Mouse (Mus musculus) neural tube, embryonic 12.5 days (tissue): ENCODE results near the gene Astn2. TPM values are rescaled to one million over a fixed set of nuclear protein-coding genes. Genes with fewer than 3 reads are reported as not detected.

Experiments
- ATAC-seq: fragments of 200-750 bp; cut with Nextera tagmentation; 2 replicates; pipeline ENCODE4 v1.8.0; 2017; ENCODE audit warnings: low read depth, mild to moderate bottlenecking, moderate TSS enrichment, moderate library complexity; ENCODE audit not compliant: low FRiP score
- H3K27ac ChIP-seq: fragments of 300-500 bp; sonication (generic); 2 replicates; pipeline ENCODE4 v1.5.1; 2016
- H3K27me3 ChIP-seq: fragments of 300-500 bp; sonication (generic); replicated peaks from 2 replicates; pipeline ENCODE4 v1.6.1; 2016; ENCODE audit warnings: mild to moderate bottlenecking
- H3K36me3 ChIP-seq: fragments of 300-500 bp; sonication (generic); 2 replicates; pipeline ENCODE4 v1.6.1; 2016; ENCODE audit warnings: mild to moderate bottlenecking
- H3K4me1 ChIP-seq: fragments of 300-500 bp; sonication (generic); 2 replicates; pipeline ENCODE4 v1.6.1; 2016
- H3K4me2 ChIP-seq: fragments of 300-500 bp; sonication (generic); replicated peaks from 2 replicates; pipeline ENCODE4 v1.6.1; 2016; ENCODE audit warnings: mild to moderate bottlenecking
- H3K4me3 ChIP-seq: fragments of 300-500 bp; sonication (generic); 2 replicates; pipeline ENCODE4 v1.5.1; 2016
- H3K9ac ChIP-seq: fragments of 300-500 bp; sonication (generic); 2 replicates; pipeline ENCODE4 v1.6.1; 2016; ENCODE audit warnings: mild to moderate bottlenecking
- H3K9me3 ChIP-seq: fragments of 300-500 bp; sonication (generic); 2 replicates; pipeline ENCODE4 v1.6.1; 2016; ENCODE audit warnings: mild to moderate bottlenecking
- WGBS: fragments of 180-500 bp; shearing (Covaris S2); methylation state at CpG from one replicate; pipeline ENCODE4 v1.1.7; 2016; 5-methylcytosine and 5-hydroxymethylcytosine counted together
- polyA plus RNA-seq: library from polyadenylated mRNA; unstranded; fragments of >200 nt; fragmentation: Nextera tagmentation; extraction: Ambion mirVana; gene quantifications from 2 replicates; pipeline ENCODE4 v1.2.1, GENCODE M21; 2016

Astn2 gene
- polyA plus RNA-seq, 1 experiment from 2014 or later = 1.9 TPM

DNA sequence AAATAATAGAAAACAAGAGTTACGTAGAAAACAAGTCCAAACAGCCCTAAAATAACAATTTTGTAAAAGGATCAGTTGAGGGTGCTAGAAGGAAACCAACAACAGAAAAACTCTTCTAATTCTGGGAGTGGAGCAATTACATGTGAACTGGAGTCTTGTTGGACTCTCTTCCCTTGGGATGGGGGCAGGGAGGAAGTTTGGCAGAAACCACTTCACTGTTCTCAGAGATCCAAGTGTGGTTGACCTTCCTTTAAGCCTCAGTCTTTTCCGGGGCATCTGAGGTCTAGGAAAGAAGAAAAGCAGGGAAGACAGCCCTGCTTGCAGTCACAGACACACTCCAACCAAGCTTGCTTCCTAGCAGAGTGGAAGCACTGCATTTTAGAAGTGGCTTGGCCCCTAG, 896.3 kb downstream of the Astn2 start:
- Histone ChIP-seq H3K36me3 (no peaks in the 10 kb centered on the region), H3K4me3 (no peak overlapping the region), H3K27me3 (no peaks in the 10 kb centered on the region), H3K27ac (no peak overlapping the region), H3K9ac (no peak overlapping the region), H3K4me1 (no peaks in the 10 kb centered on the region), H3K9me3 (no peaks in the 10 kb centered on the region), H3K4me2 (no peak overlapping the region)
- ATAC-seq = no peak
- 74% methylated on average over 2 of the region's 2 CpGs for WGBS

DNA sequence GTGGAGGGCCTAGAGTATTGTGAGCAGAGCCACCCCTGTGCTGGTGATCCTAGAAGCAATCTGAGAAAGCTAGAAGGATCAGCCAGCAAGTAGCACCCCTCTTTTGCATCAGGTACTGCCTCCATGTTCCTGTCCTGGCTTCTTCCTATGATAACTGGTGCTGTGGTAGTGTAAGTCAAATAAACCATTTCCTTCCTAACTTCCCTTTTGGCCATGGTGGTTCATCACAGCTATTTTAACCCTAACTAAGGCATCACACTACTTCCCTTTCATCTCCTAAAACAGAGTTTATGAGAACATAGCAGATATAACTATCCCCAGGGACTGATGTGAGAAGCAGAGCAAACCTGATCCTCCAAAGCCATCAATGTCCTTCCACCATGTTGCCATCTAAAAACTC, 897.5 kb downstream of the Astn2 start:
- no peaks in the 10 kb centered on the region for H3K27me3 ChIP-seq
- H3K4me3 ChIP-seq = no peak overlapping the region
- H3K27ac ChIP-seq = no peak overlapping the region
- no peaks in the 10 kb centered on the region for H3K4me1 ChIP-seq
- no peak for ATAC-seq
- no peak overlapping the region for H3K9ac ChIP-seq
- H3K9me3 ChIP-seq = no peaks in the 10 kb centered on the region
- no peak overlapping the region for H3K4me2 ChIP-seq
- H3K36me3 ChIP-seq = no peaks in the 10 kb centered on the region

DNA sequence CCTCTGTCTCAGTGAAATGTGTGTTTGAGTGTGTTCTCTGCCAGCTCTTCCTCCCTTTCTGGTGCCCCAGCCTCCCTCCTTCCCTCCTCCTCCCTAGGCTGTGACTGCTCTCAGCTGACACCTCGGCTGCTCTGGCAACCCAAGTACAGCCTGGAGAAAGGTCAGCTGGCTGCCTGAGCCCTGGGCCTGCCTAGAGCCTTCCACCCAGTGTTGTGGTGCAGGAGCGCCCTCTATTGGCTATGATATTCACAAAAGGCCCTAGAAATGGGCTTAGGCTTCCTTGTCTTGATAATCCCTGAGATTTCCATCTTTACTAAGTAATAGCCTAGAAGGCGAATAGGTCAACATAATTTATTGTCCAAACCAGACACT, 908.0 kb downstream of the Astn2 start:
- no peak overlapping the region for H3K9ac ChIP-seq
- H3K9me3 ChIP-seq = no peaks in the 10 kb centered on the region
- H3K4me3 ChIP-seq = no peak overlapping the region
- ATAC-seq = peak; percentile 98
- H3K27me3 ChIP-seq = no peaks in the 10 kb centered on the region
- H3K36me3 ChIP-seq = no peaks in the 10 kb centered on the region
- no peak overlapping the region for H3K27ac ChIP-seq
- WGBS = 10% methylated on average over 3 of the region's 3 CpGs
- H3K4me1 ChIP-seq = no peaks in the 10 kb centered on the region
- no peak overlapping the region for H3K4me2 ChIP-seq

DNA sequence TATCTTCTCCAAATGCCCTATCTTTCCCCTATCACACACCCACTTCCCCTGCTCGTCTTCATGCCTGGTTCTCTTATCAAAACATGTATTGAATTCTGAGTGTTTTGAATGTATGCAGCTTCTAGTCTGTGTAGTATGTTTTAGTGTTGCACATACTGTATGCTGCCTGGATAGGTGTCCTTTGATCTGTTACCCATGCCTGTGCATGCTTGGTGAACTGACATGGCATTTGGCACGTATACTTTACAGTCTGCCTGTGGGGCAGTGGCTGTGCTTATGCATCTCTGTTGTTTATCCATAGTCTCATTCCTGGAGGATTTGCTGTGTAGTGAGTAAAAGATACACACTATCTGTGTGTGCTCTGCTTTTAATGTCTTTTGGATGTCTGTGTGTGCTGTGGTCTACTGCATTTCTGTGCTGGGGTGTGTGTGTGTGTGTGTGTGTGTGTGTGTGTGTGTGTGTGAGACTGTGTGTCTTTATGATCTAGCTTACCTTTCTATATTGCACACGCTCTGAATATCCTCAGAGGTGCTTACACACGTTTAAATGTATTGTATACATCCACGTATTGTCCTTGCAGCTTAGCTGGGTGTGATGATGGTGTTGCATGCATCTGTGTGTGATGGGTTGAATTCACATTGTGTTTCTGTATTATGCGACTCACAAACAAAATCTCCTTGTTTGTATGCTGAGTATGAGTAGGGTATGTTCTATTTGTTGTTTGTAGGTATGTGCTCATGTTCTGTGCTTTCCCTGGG, 908.5 kb downstream of the Astn2 start:
- Histone ChIP-seq H3K27me3 (no peaks in the 10 kb centered on the region), H3K9ac (no peak overlapping the region), H3K4me1 (no peaks in the 10 kb centered on the region), H3K36me3 (no peaks in the 10 kb centered on the region), H3K4me3 (no peak overlapping the region), H3K27ac (no peak overlapping the region), H3K4me2 (no peak overlapping the region), H3K9me3 (no peaks in the 10 kb centered on the region)
- peak; percentile 46 for ATAC-seq
- WGBS = 77% methylated on average over 6 of the region's 6 CpGs

DNA sequence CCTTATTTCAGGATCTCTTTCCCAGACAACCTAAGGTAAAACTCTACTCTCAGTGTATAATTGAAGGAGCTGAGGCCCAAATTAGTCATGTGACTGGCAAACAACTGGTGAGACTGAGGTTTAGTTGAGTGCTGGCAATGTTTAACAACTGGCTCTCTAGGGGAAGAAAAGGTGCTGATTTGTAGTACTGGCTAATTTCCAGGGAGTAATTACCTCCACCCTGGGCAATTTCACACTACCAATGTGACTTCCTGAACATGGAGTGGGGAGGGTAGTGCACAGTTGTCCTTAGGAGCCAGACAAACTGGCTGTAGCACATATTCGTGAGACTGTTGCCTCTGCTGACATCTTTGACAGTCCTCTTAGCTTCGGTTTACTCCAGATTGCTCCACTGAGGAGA, 912.9 kb downstream of the Astn2 start:
- ATAC-seq = no peak

DNA sequence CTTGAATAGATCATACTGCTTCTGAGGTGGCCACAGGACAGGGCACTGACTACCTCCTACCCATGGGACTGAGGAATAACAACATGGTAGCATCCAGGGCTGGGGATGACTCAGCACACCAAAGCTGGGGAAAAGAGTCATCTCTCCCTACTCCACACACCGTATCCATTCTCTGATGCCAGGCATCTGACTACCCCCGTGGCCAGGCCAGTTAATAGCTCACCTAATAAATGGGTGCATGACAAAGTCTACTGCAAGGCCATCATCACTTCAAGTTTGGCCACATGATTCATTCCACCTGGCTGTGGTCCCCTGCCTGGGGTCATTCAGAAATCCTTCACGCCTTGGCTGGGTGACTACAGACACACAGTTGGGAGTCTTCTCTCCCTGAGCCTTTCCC, 914.7 kb downstream of the Astn2 start:
- H3K36me3 ChIP-seq = no peaks in the 10 kb centered on the region
- no peak overlapping the region for H3K9ac ChIP-seq
- 83% methylated on average over 3 of the region's 3 CpGs for WGBS
- H3K27me3 ChIP-seq = no peaks in the 10 kb centered on the region
- H3K4me1 ChIP-seq = no peaks in the 10 kb centered on the region
- no peak for ATAC-seq
- no peak overlapping the region for H3K4me2 ChIP-seq
- no peaks in the 10 kb centered on the region for H3K9me3 ChIP-seq
- no peak overlapping the region for H3K27ac ChIP-seq
- no peak overlapping the region for H3K4me3 ChIP-seq

More for the DNA sequence above, 912.9 kb downstream of the Astn2 start:
- Histone ChIP-seq H3K4me2 (no peak overlapping the region), H3K27ac (no peak overlapping the region), H3K9me3 (no peaks in the 10 kb centered on the region), H3K4me1 (no peaks in the 10 kb centered on the region), H3K4me3 (no peak overlapping the region), H3K27me3 (no peaks in the 10 kb centered on the region), H3K9ac (no peak overlapping the region), H3K36me3 (no peaks in the 10 kb centered on the region)
- 62% methylated on average over 2 of the region's 2 CpGs for WGBS

DNA sequence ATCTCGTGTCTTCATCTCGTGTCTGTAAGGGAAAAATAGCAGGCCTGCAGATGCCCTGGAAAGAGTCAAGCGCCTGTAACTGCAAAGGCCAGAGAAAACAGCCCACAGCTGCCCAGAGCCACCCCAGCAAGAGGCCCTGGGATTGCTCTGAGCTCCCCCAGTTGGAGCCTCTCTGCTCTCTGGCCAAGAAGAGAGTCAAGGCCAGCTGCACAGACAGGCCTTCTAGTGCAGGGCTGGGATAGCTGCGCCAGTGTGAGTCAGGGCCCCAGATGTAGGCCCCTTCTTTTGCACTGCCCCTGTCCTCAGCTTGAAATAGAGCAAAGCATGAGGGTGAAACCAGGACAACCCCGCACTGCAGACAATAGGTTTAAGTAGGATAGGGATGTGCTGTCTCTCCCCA, 922.8 kb downstream of the Astn2 start:
- H3K9ac ChIP-seq = no peak overlapping the region
- H3K9me3 ChIP-seq = no peaks in the 10 kb centered on the region
- no peak overlapping the region for H3K4me2 ChIP-seq
- no peaks in the 10 kb centered on the region for H3K4me1 ChIP-seq
- 78% methylated on average over 5 of the region's 5 CpGs for whole genome bisulfite sequencing
- H3K27ac ChIP-seq = no peak overlapping the region
- no peaks in the 10 kb centered on the region for H3K27me3 ChIP-seq
- H3K4me3 ChIP-seq = no peak overlapping the region
- no peak for ATAC-seq
- no peaks in the 10 kb centered on the region for H3K36me3 ChIP-seq

DNA sequence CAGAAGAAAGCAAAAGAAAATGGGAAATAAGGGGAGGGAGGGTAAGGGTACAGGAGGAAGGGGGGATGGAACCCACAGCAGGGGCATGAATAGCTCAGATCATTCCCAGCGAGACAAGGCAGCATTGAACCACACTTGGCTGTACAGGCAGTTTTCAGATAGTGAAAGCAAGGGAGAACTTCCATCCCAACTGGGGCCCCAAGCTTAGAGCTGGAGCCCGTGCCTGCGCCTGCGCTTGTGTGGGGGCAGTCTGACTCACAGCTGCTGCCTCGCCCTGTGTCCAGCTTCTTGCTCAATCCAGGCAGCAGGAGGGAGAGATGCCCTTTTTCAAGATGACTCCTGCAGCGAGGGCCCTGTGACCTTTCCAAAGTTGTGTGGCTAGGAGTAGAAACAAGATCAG, 927.3 kb downstream of the Astn2 start:
- Histone ChIP-seq H3K9ac (no peak overlapping the region), H3K4me2 (no peak overlapping the region), H3K4me3 (no peak overlapping the region), H3K9me3 (no peaks in the 10 kb centered on the region), H3K4me1 (no peaks in the 10 kb centered on the region), H3K27ac (no peak overlapping the region), H3K36me3 (no peaks in the 10 kb centered on the region), H3K27me3 (no peaks in the 10 kb centered on the region)
- no peak for ATAC-seq
- 40% methylated on average over 6 of the region's 6 CpGs for whole genome bisulfite sequencing

DNA sequence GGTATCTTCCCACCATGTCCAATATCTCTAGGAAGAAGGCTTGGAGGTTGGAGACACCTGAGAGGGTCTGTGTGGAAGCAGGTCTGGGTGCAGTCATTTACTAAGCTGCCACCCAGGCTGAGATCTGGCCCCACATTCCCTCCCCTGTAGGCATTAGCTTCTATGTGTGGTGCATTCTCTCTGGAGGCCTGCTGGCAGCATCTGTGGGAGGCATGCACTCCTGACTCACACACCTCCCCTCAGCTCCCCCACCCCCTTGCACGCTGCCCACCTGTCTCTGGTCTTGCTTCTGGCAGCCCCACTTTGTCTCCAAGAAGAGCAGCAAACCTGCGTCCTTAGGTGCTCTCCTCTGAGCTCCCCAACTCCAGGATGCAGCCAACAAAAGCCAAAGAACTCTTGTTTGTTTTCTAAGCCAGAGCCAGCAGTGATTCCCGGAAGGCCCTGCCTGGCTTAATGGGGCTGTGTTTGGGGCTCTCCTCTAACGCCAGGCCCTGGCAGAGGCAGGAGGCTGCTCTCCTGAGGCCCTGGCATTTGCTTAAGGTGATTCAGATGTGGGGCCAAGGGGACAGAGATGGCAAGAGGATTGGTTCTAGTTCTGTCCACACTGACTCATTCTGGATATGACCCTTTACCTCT, 928.4 kb downstream of the Astn2 start:
- ATAC-seq = no peak
- Histone ChIP-seq H3K27ac (no peak overlapping the region), H3K9me3 (no peaks in the 10 kb centered on the region), H3K9ac (no peak overlapping the region), H3K36me3 (no peaks in the 10 kb centered on the region), H3K4me1 (no peaks in the 10 kb centered on the region), H3K4me3 (no peak overlapping the region), H3K27me3 (no peaks in the 10 kb centered on the region), H3K4me2 (no peak overlapping the region)
- WGBS = 47% methylated on average over 4 of the region's 4 CpGs

DNA sequence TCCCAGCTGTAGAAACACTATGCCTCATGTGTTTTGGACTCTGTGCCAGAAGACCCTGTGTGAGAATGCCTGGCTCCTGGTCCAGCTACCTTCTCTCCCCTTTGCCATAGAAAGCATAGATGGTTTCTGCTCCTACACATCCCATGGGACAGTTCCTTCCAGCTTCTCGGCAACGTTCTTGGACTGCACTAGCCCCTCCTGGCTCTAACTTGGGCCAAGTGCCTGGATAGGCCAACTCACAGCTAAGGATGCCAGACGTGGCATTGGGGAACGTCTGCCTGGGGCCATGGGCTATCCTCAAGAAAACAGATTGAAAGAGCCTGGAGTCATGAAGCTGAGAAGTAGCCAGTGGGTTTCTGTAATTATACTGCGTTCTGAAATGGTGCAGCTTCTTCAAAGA, 931.3 kb downstream of the Astn2 start:
- ATAC-seq = no peak
- H3K4me1 ChIP-seq = no peaks in the 10 kb centered on the region
- no peak overlapping the region for H3K9ac ChIP-seq
- no peak overlapping the region for H3K4me3 ChIP-seq
- no peaks in the 10 kb centered on the region for H3K36me3 ChIP-seq
- H3K27ac ChIP-seq = no peak overlapping the region
- WGBS = 88% methylated on average over 5 of the region's 5 CpGs
- no peaks in the 10 kb centered on the region for H3K9me3 ChIP-seq
- no peaks in the 10 kb centered on the region for H3K27me3 ChIP-seq
- H3K4me2 ChIP-seq = no peak overlapping the region

DNA sequence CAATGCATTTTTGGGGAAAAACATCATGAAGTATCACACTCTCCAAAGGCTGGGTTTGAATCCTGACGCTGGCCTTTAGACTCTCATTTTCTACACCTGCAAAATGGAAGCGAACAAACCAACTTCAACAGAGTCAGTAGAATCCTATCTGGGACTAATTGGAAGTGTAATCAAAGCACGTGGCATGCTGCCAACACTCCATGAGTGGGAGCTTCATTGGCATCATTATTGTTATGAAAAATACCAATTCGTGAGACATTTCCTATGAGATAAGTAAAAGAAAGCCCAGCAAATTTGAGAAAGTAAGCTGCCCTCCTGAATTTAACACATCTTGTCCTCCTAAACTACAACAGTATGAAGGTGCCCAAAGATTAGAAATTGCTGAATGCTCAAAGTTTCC, 955.2 kb downstream of the Astn2 start:
- H3K9ac ChIP-seq = no peak overlapping the region
- 88% methylated on average over 4 of the region's 4 CpGs for WGBS
- H3K9me3 ChIP-seq = no peaks in the 10 kb centered on the region
- H3K4me3 ChIP-seq = no peak overlapping the region
- no peak overlapping the region for H3K4me2 ChIP-seq
- no peaks in the 10 kb centered on the region for H3K4me1 ChIP-seq
- ATAC-seq = no peak
- H3K27ac ChIP-seq = no peak overlapping the region
- no peaks in the 10 kb centered on the region for H3K27me3 ChIP-seq
- H3K36me3 ChIP-seq = no peaks in the 10 kb centered on the region

DNA sequence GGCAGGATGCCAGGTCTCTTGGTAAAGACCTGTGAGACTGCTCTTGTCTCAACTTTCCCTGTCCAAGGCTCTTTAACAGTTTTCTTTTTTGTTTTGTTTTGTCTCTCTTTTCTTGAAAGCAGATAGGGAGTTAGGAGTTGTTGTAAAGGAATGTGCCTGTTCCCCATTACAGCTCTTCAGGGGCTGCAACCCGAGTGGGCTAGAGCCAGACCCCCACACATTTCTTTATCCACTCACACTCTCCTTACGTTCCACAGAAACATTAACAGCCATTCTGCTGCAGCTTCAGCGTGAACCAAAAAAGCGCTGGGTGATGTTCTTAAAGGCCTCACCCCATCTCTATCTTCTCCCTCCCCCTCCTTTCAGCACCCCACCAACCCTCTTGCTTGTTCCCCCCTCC, 962.7 kb downstream of the Astn2 start:
- H3K4me2 ChIP-seq = no peak overlapping the region
- ATAC-seq = no peak
- H3K4me1 ChIP-seq = no peaks in the 10 kb centered on the region
- 83% methylated on average over 4 of the region's 4 CpGs for WGBS
- no peak overlapping the region for H3K9ac ChIP-seq
- H3K4me3 ChIP-seq = no peak overlapping the region
- no peaks in the 10 kb centered on the region for H3K36me3 ChIP-seq
- no peaks in the 10 kb centered on the region for H3K9me3 ChIP-seq
- no peak overlapping the region for H3K27ac ChIP-seq
- H3K27me3 ChIP-seq = no peaks in the 10 kb centered on the region

DNA sequence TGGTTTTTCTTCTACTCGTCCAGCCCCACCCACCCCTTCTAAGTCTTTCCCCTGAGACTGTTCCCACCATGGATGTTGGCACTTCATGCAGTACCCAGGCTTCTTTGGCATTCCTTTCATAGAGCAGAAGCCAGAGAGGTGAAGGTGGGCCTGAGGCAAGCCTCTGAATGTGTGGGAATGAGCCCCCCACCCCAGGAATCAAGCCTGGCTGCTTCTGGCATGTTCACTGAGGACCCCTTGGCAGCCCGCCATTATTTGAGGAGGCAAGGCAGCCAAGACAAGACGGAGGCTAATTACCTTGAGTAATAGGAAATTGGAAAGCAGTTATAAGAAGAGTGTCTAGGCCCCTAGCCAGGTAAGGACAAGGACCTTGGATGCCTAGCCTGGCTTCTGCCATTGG, 973.6 kb downstream of the Astn2 start:
- H3K9ac ChIP-seq = no peak overlapping the region
- no peak for ATAC-seq

More for the DNA sequence above, 973.6 kb downstream of the Astn2 start:
- Histone ChIP-seq H3K4me3 (no peak overlapping the region), H3K4me1 (no peaks in the 10 kb centered on the region), H3K27ac (no peak overlapping the region), H3K36me3 (no peaks in the 10 kb centered on the region), H3K27me3 (no peaks in the 10 kb centered on the region), H3K4me2 (no peak overlapping the region), H3K9me3 (no peaks in the 10 kb centered on the region)
- 77% methylated on average over 3 of the region's 3 CpGs for WGBS
